Mouse (Mus musculus) lung, embryonic 16.5 days (tissue): ENCODE data around the gene Arf6. TPM values are rescaled to one million over a fixed set of nuclear protein-coding genes. Genes with fewer than 3 reads are reported as not detected.
A peak's percentile ranks its signal among the peaks of the same experiment; 100 is the strongest.
"Not testable (repeated sequence)": the region's sequence is repeated elsewhere in the genome, so short reads cannot be mapped to it uniquely, and the experiment has no call there.

ENCODE experiments used
- ATAC-seq: fragments of 200-750 bp; cut with Nextera tagmentation; 2 replicates; pipeline ENCODE4 v1.8.0; 2017; ENCODE audit warnings: low read depth, mild to moderate bottlenecking, moderate library complexity
- H3K27ac ChIP-seq: fragments of 300-500 bp; sonication (generic); 2 replicates; pipeline ENCODE4 v1.5.1; 2014; ENCODE audit warnings: mild to moderate bottlenecking, control low read depth, low read length
- H3K27me3 ChIP-seq: fragments of 300-500 bp; sonication (generic); 2 replicates; pipeline ENCODE4 v1.6.1; 2014; ENCODE audit warnings: low read depth, low read length, mixed read lengths; ENCODE audit not compliant: control insufficient read depth, insufficient read depth
- H3K36me3 ChIP-seq: fragments of 300-500 bp; sonication (generic); 2 replicates; pipeline ENCODE4 v1.6.1; 2014; ENCODE audit warnings: low read length; ENCODE audit not compliant: control insufficient read depth, insufficient read depth
- H3K4me1 ChIP-seq: fragments of 300-500 bp; sonication (generic); replicated peaks from 2 replicates; pipeline ENCODE4 v1.6.1; 2014; ENCODE audit warnings: low read length, mixed read lengths; ENCODE audit not compliant: control insufficient read depth, insufficient read depth
- H3K4me2 ChIP-seq: fragments of 300-500 bp; sonication (generic); 2 replicates; pipeline ENCODE4 v1.6.1; 2014; ENCODE audit warnings: low read depth, low read length, control low read depth
- H3K4me3 ChIP-seq: fragments of 300-500 bp; sonication (generic); 2 replicates; pipeline ENCODE4 v1.5.1; 2014; ENCODE audit warnings: mild to moderate bottlenecking, low read length, control low read depth
- H3K9ac ChIP-seq: fragments of 300-500 bp; sonication (generic); 2 replicates; pipeline ENCODE4 v1.6.1; 2014; ENCODE audit warnings: low read length, control low read depth
- H3K9me3 ChIP-seq: fragments of 300-500 bp; sonication (generic); 2 replicates; pipeline ENCODE4 v1.6.1; 2016; ENCODE audit warnings: low read length; ENCODE audit not compliant: control insufficient read depth
- WGBS: fragments of 180-500 bp; shearing (Covaris S2); extraction: QIAGEN DNeasy Blood & Tissue Kit; methylation state at CpG from one replicate; pipeline ENCODE4 v1.1.7; 2014; 5-methylcytosine and 5-hydroxymethylcytosine counted together
- polyA plus RNA-seq: library from polyadenylated mRNA; unstranded; fragments of >200 nt; fragmentation: Nextera tagmentation; extraction: Ambion mirVana; gene quantifications from 2 replicates; pipeline ENCODE4 v1.2.1, GENCODE M21; 2015

Arf6 gene
- polyA plus RNA-seq, 1 experiment from 2014 or later: 41.8 TPM

- Histone ChIP-seq H3K4me3 (peak overlapping the region; percentile 95), H3K36me3 (no peaks in the 10 kb centered on the region), H3K9me3 (no peaks in the 10 kb centered on the region), H3K4me2 (peak overlapping the region; percentile 60), H3K27ac (peak overlapping the region; percentile 99), H3K27me3 (no peaks in the 10 kb centered on the region), H3K4me1 (peaks cover 17% of the 10 kb centered on the region), H3K9ac (peak overlapping the region; percentile 100)
- WGBS: under 1% methylated on average over 24 of the region's 24 CpGs
- peak; percentile 85 for ATAC-seq
Observed at GRCm38 (mm10) chr12:69371421-69371853, 513 bp upstream of the Arf6 start.

- Histone ChIP-seq H3K9ac (peak overlapping the region; percentile 100), H3K4me1 (peaks cover 17% of the 10 kb centered on the region), H3K27ac (peak overlapping the region; percentile 99), H3K4me2 (peak overlapping the region; percentile 91), H3K27me3 (no peaks in the 10 kb centered on the region), H3K9me3 (no peaks in the 10 kb centered on the region), H3K4me3 (peak overlapping the region; percentile 95), H3K36me3 (no peaks in the 10 kb centered on the region)
- ATAC-seq: no peak
- under 1% methylated on average over 42 of the region's 42 CpGs for WGBS
Observed at GRCm38 (mm10) chr12:69372731-69373331, 881 bp downstream of the Arf6 start.

- Histone ChIP-seq H3K9ac (peak overlapping the region; percentile 100), H3K36me3 (no peaks in the 10 kb centered on the region), H3K4me2 (peak overlapping the region; percentile 91), H3K4me3 (peak overlapping the region; percentile 95), H3K27me3 (no peaks in the 10 kb centered on the region), H3K9me3 (no peaks in the 10 kb centered on the region), H3K4me1 (peaks cover 17% of the 10 kb centered on the region), H3K27ac (no peak overlapping the region)
- no peak for ATAC-seq
- 22% methylated on average over 11 of the region's 11 CpGs for WGBS
Observed at GRCm38 (mm10) chr12:69373850-69374766, 2.2 kb downstream of the Arf6 start.

GRCm38 (mm10) chr12:69376132-69376531, 4.2 kb downstream of the Arf6 start:
- Histone ChIP-seq H3K9ac (no peak overlapping the region), H3K36me3 (no peaks in the 10 kb centered on the region), H3K4me1 (peaks cover 14% of the 10 kb centered on the region), H3K9me3 (no peaks in the 10 kb centered on the region), H3K27me3 (no peaks in the 10 kb centered on the region), H3K4me2 (no peak overlapping the region), H3K4me3 (no peak overlapping the region), H3K27ac (no peak overlapping the region)
- 71% methylated on average over 2 of the region's 2 CpGs for WGBS
- ATAC-seq: no peak

GRCm38 (mm10) chr12:69377188-69377587, 5.2 kb downstream of the Arf6 start:
- H3K4me1 ChIP-seq: peaks cover 14% of the 10 kb centered on the region
- no peak overlapping the region for H3K9ac ChIP-seq
- no peak overlapping the region for H3K4me2 ChIP-seq
- H3K27me3 ChIP-seq: no peaks in the 10 kb centered on the region
- ATAC-seq: no peak
- no peaks in the 10 kb centered on the region for H3K9me3 ChIP-seq
- H3K36me3 ChIP-seq: no peaks in the 10 kb centered on the region
- 64% methylated on average over 1 of the region's 1 CpGs for WGBS
- no peak overlapping the region for H3K4me3 ChIP-seq
- no peak overlapping the region for H3K27ac ChIP-seq

- ATAC-seq: not testable (repeated sequence)
Observed at GRCm38 (mm10) chr12:69377636-69378035, 5.7 kb downstream of the Arf6 start.

GRCm38 (mm10) chr12:69378558-69379454, 6.9 kb downstream of the Arf6 start:
- Histone ChIP-seq H3K9me3 (no peaks in the 10 kb centered on the region), H3K9ac (no peak overlapping the region), H3K27me3 (no peaks in the 10 kb centered on the region), H3K36me3 (no peaks in the 10 kb centered on the region), H3K27ac (no peak overlapping the region), H3K4me2 (no peak overlapping the region), H3K4me1 (peaks cover 12% of the 10 kb centered on the region), H3K4me3 (no peak overlapping the region)
- 81% methylated on average over 11 of the region's 11 CpGs for WGBS
- ATAC-seq: no peak

More at GRCm38 (mm10) chr12:69377636-69378035, 5.7 kb downstream of the Arf6 start:
- H3K36me3 ChIP-seq, H3K9me3 ChIP-seq, H3K9ac ChIP-seq, H3K4me3 ChIP-seq, H3K4me2 ChIP-seq, H3K27me3 ChIP-seq, H3K27ac ChIP-seq: not testable (repeated sequence)
- peaks cover 14% of the 10 kb centered on the region for H3K4me1 ChIP-seq
- 90% methylated on average over 6 of the region's 6 CpGs for WGBS

GRCm38 (mm10) chr12:69382880-69383279, 10.9 kb downstream of the Arf6 start:
- no peaks in the 10 kb centered on the region for H3K9me3 ChIP-seq
- WGBS: 83% methylated on average over 1 of the region's 1 CpGs
- H3K36me3 ChIP-seq: no peaks in the 10 kb centered on the region
- ATAC-seq: no peak
- H3K4me1 ChIP-seq: no peaks in the 10 kb centered on the region
- H3K27me3 ChIP-seq: no peaks in the 10 kb centered on the region
- no peak overlapping the region for H3K4me3 ChIP-seq
- no peak overlapping the region for H3K9ac ChIP-seq
- H3K27ac ChIP-seq: no peak overlapping the region
- H3K4me2 ChIP-seq: no peak overlapping the region
